Mouse (Mus musculus): ENCODE data around the gene Foxn3. TPM values are rescaled to one million over a fixed set of nuclear protein-coding genes. Genes with fewer than 3 reads are reported as not detected.

Gene Foxn3
- total and polyA plus RNA-seq, 3 experiments, result 9.7 to 26.8 (median 11.0) TPM

- peaks cover 7% of the 10 kb centered on the region; the same call in 1 of the 2 replicates for H3K79me2 ChIP-seq (replicated peaks; ENCODE audit: control insufficient read depth, extremely low read depth, insufficient read depth, poor library complexity, severe bottlenecking)
- H3K9ac ChIP-seq (ENCODE audit: insufficient read depth, low read depth), result no peak overlapping the region
- TF ChIP-seq PAX5 (IDR thresholded peaks at IDR 0.05; ENCODE audit: low read length) (no peak), TCF12 (IDR thresholded peaks at IDR 0.05; ENCODE audit: low read depth, low read length) (no peak), E2F4 (IDR thresholded peaks at IDR 0.05; ENCODE audit: insufficient replicate concordance, low read depth, low read length) (no peak), GABPA (IDR thresholded peaks at IDR 0.05; ENCODE audit: insufficient replicate concordance, low read depth, low read length) (no peak), MAX (IDR thresholded peaks at IDR 0.05; ENCODE audit: low read length) (no peak)
- H3K4me3 ChIP-seq (replicated peaks in 1 of 3; ENCODE audit: low read depth in 2 of 3, low read length in 2 of 3, poor library complexity in 1 of 3), result no peak overlapping the region
- H3K4me1 ChIP-seq (ENCODE audit: control insufficient read depth in 1 of 2, insufficient read depth in 2 of 2), result peaks cover 0 to 4% of the 10 kb centered on the region in 2 experiments; a peak in 1 of 4 replicates
- H3K27me3 ChIP-seq (replicated peaks), result no peaks in the 10 kb centered on the region
- H3K4me2 ChIP-seq (ENCODE audit: insufficient read depth, low read depth, poor library complexity, severe bottlenecking), result no peak overlapping the region
- in situ Hi-C loops (cut with MboI; ENCODE audit: low pct_ligation_motif_present, low pct_unique_long_range_greater_than_20kb, low sequenced_read_pairs), result no loop called here
- dilution Hi-C loops (cut with MboI; ENCODE audit: extremely low pct_ligation_motif_present, extremely low pct_unique_long_range_greater_than_20kb, low sequenced_read_pairs), result no loop called here
- no peak for DNase-seq (ENCODE audit: extremely low read depth)
- H3K36me3 ChIP-seq (replicated peaks in 1 of 2; ENCODE audit: control insufficient read depth in 1 of 2, insufficient read depth in 1 of 2, low read length in 1 of 2), result peaks cover 0 to 16% of the 10 kb centered on the region in 2 experiments
- no peak overlapping the region for H3K27ac ChIP-seq (ENCODE audit: insufficient read depth, low read depth)
- H3K9me3 ChIP-seq (replicated peaks; ENCODE audit: low read length), result no peaks in the 10 kb centered on the region
Measured at GRCm38 (mm10) chr12:99489001-99489592, 74.3 kb downstream of the Foxn3 start.

- in situ Hi-C loops (cut with MboI; ENCODE audit: low pct_ligation_motif_present, low pct_unique_long_range_greater_than_20kb, low sequenced_read_pairs) (no loop called here), dilution Hi-C loops (cut with MboI; ENCODE audit: extremely low pct_ligation_motif_present, extremely low pct_unique_long_range_greater_than_20kb, low sequenced_read_pairs) (no loop called here)
- DNase-seq (ENCODE audit: extremely low read depth), result no peak
- Histone ChIP-seq H3K79me2 (replicated peaks; ENCODE audit: control insufficient read depth, extremely low read depth, insufficient read depth, poor library complexity, severe bottlenecking) (no peaks in the 10 kb centered on the region; the same call in 1 of the 2 replicates), H3K36me3 (replicated peaks in 1 of 2; ENCODE audit: control insufficient read depth in 1 of 2, insufficient read depth in 1 of 2, low read length in 1 of 2) (peaks cover 3 to 19% of the 10 kb centered on the region in 2 experiments), H3K27ac (ENCODE audit: insufficient read depth, low read depth) (no peak overlapping the region), H3K9ac (ENCODE audit: insufficient read depth, low read depth) (no peak overlapping the region), H3K4me2 (ENCODE audit: insufficient read depth, low read depth, poor library complexity, severe bottlenecking) (no peak overlapping the region), H3K4me1 (ENCODE audit: control insufficient read depth in 1 of 2, insufficient read depth in 2 of 2) (peaks cover 0 to 8% of the 10 kb centered on the region in 2 experiments; a peak in 1 of 4 replicates), H3K4me3 (replicated peaks in 1 of 3; ENCODE audit: low read depth in 2 of 3, low read length in 2 of 3, poor library complexity in 1 of 3) (no peak overlapping the region), H3K27me3 (replicated peaks) (no peaks in the 10 kb centered on the region), H3K9me3 (replicated peaks; ENCODE audit: low read length) (no peaks in the 10 kb centered on the region)
- TF ChIP-seq ZMIZ1 (IDR thresholded peaks at IDR 0.05; ENCODE audit: low read depth, low read length) (no peak), JUND (conservative IDR thresholded peaks at IDR 0.05; ENCODE audit: low read depth, low read length) (no peak), CHD2 (IDR thresholded peaks at IDR 0.05; ENCODE audit: low read length) (no peak), ZKSCAN1 (IDR thresholded peaks at IDR 0.05; ENCODE audit: borderline replicate concordance, low read depth, low read length) (no peak), PAX5 (IDR thresholded peaks at IDR 0.05; ENCODE audit: low read length) (no peak), ZNF384 (IDR thresholded peaks at IDR 0.05; ENCODE audit: low read depth, low read length) (no peak), SIN3A (IDR thresholded peaks at IDR 0.05; ENCODE audit: low read length) (no peak), RAD21 (IDR thresholded peaks at IDR 0.05; ENCODE audit: low read depth, low read length) (no peak; the same call in 1 of the 2 replicates), TCF12 (IDR thresholded peaks at IDR 0.05; ENCODE audit: low read depth, low read length) (no peak), IRF4 (IDR thresholded peaks at IDR 0.05; ENCODE audit: low read depth, low read length) (0 out of 2 replicates have a peak, but pooled peaks have one; percentile 9), TBP (conservative IDR thresholded peaks at IDR 0.05; ENCODE audit: low read depth, low read length) (no peak), CTCF (conservative IDR thresholded peaks at IDR 0.05 in 1 of 2, IDR thresholded peaks at IDR 0.05 in 1 of 2; ENCODE audit: low read depth in 2 of 2, low read length in 2 of 2) (no peak), EP300 (IDR thresholded peaks at IDR 0.05; ENCODE audit: low read length) (peak; percentile 12; the same call in 1 of the 2 replicates), USF2 (conservative IDR thresholded peaks at IDR 0.05; ENCODE audit: low read depth, low read length) (no peak), JUN (IDR thresholded peaks at IDR 0.05; ENCODE audit: insufficient read depth, low read depth, low read length) (no peak), USF1 (IDR thresholded peaks at IDR 0.05; ENCODE audit: low read depth, low read length) (no peak), POLR2AphosphoS2 (IDR thresholded peaks at IDR 0.05; ENCODE audit: low read depth, low read length) (no peak)
Measured at GRCm38 (mm10) chr12:99480372-99480771, 83.0 kb downstream of the Foxn3 start.

Measured in CH12.LX (cell line).